Comparison of ENCODE assay signal across 20 mouse cellular contexts in the genomic region with DNA sequence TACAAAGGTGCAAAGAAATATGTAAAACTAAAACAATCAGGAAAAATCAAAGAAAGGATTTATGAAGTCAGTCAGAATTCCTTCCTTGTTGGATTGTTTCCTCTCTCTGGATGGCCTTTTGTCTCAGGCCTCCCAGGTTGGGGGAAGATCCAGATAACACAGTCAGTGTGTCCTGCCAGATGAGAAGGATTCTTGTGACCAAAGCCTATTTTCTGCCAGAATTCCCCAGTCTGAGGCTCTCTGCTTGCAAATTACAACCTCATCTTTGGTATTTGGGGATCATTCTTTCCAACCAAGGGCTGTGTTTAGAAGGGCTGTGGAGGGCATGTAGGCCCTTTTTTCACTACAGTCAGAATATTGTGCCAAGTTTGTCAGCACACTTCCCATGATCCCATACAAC. TPM values are rescaled to one million over a fixed set of nuclear protein-coding genes. Genes with fewer than 3 reads are reported as not detected.
DNase-seq lines count a peak whose midpoint lies in the region; ATAC-seq and TF ChIP-seq lines count a peak whose summit lies in the region.
"Had no signal": no experiment of that assay in that cellular context is flagged by ENCODE, and none has a peak within 500 bp of the region (broad histone marks: within the 10 kb centered on the region; RNA-seq: fewer than 3 reads in every experiment).

No protein-coding gene starts in this region.

- H3K4me3 ChIP-seq in intestine, embryonic 16.5 days (ENCODE audit: low read length) = no peak overlapping the region
- no peak overlapping the region for H3K4me3 ChIP-seq in intestine, embryonic 15.5 days (replicated peaks)
- H3K4me3 ChIP-seq in lung, embryonic 16.5 days (ENCODE audit: low read length) = no peak overlapping the region
- no peak overlapping the region for H3K4me3 ChIP-seq in lung, adult 2 months (replicated peaks; ENCODE audit: extremely low read depth, low read depth, low read length)
- H3K4me3 ChIP-seq in liver, embryonic 15.5 days (replicated peaks) = no peak overlapping the region
- H3K4me3 ChIP-seq in stomach, embryonic 16.5 days (replicated peaks; ENCODE audit: low read length) = no peak overlapping the region
- H3K4me3 ChIP-seq in left cerebral cortex, adult 2 months = no peak overlapping the region
- H3K4me3 ChIP-seq: forebrain, embryonic 10.5 days; midbrain, embryonic 15.5 days; myocyte had no signal

- no peaks in the 10 kb centered on the region for H3K9me3 ChIP-seq in intestine, embryonic 16.5 days (ENCODE audit: control insufficient read depth, low read length)
- no peaks in the 10 kb centered on the region for H3K9me3 ChIP-seq in intestine, embryonic 15.5 days
- H3K9me3 ChIP-seq in lung, embryonic 16.5 days (ENCODE audit: control insufficient read depth, low read length) = no peaks in the 10 kb centered on the region
- no peaks in the 10 kb centered on the region for H3K9me3 ChIP-seq in liver, embryonic 15.5 days (replicated peaks)
- H3K9me3 ChIP-seq in stomach, embryonic 16.5 days (replicated peaks; ENCODE audit: control insufficient read depth, low read length) = no peaks in the 10 kb centered on the region
- H3K9me3 ChIP-seq: forebrain, embryonic 10.5 days; midbrain, embryonic 15.5 days had no signal

- intact Hi-C loops in left cerebral cortex, adult 2 months (cut with DNase I) = no loop called here

- ATAC-seq in intestine, embryonic 16.5 days = no peak
- no peak for ATAC-seq in intestine, embryonic 15.5 days
- peak; percentile 34; the same call in 1 of the 2 replicates for ATAC-seq in lung, embryonic 16.5 days (ENCODE audit: low read depth)
- ATAC-seq in liver, embryonic 15.5 days (ENCODE audit: insufficient read depth) = no peak
- ATAC-seq in stomach, embryonic 16.5 days (ENCODE audit: insufficient read depth, low FRiP score) = no peak
- ATAC-seq: forebrain, postnatal 0 days; midbrain, embryonic 15.5 days; Patski had no signal

- H3K36me3 ChIP-seq in intestine, embryonic 16.5 days (ENCODE audit: control insufficient read depth, insufficient read depth, low read length) = no peaks in the 10 kb centered on the region
- H3K36me3 ChIP-seq in intestine, embryonic 15.5 days = no peaks in the 10 kb centered on the region
- H3K36me3 ChIP-seq in lung, embryonic 16.5 days (ENCODE audit: control insufficient read depth, insufficient read depth, low read length) = no peaks in the 10 kb centered on the region
- no peaks in the 10 kb centered on the region for H3K36me3 ChIP-seq in liver, embryonic 15.5 days (replicated peaks)
- no peaks in the 10 kb centered on the region for H3K36me3 ChIP-seq in stomach, embryonic 16.5 days (ENCODE audit: control insufficient read depth, insufficient read depth, low read length)
- H3K36me3 ChIP-seq: forebrain, embryonic 10.5 days; midbrain, embryonic 15.5 days had no signal

- H3K4me2 ChIP-seq in intestine, embryonic 16.5 days (ENCODE audit: low read depth, low read length) = no peak overlapping the region
- no peak overlapping the region for H3K4me2 ChIP-seq in intestine, embryonic 15.5 days (replicated peaks)
- no peak overlapping the region for H3K4me2 ChIP-seq in lung, embryonic 16.5 days (ENCODE audit: low read depth, low read length)
- H3K4me2 ChIP-seq in liver, embryonic 15.5 days = no peak overlapping the region
- no peak overlapping the region for H3K4me2 ChIP-seq in stomach, embryonic 16.5 days (ENCODE audit: low read depth, low read length)
- H3K4me2 ChIP-seq: midbrain, embryonic 15.5 days had no signal

- no peak for TF ChIP-seq CTCF in lung, adult 2 months (IDR thresholded peaks at IDR 0.05; ENCODE audit: insufficient read depth, low read length)
- TF ChIP-seq CTCF in left cerebral cortex, adult 2 months (IDR thresholded peaks at IDR 0.05) = no peak

- peaks cover 19% of the 10 kb centered on the region for H3K4me1 ChIP-seq in intestine, embryonic 16.5 days (ENCODE audit: control insufficient read depth, insufficient read depth, low read length)
- peaks cover 3% of the 10 kb centered on the region for H3K4me1 ChIP-seq in intestine, embryonic 15.5 days (replicated peaks)
- peaks cover 15% of the 10 kb centered on the region for H3K4me1 ChIP-seq in lung, embryonic 16.5 days (replicated peaks; ENCODE audit: control insufficient read depth, insufficient read depth, low read length)
- no peaks in the 10 kb centered on the region for H3K4me1 ChIP-seq in lung, adult 2 months (ENCODE audit: control insufficient read depth, insufficient read depth, low read length)
- H3K4me1 ChIP-seq in liver, embryonic 15.5 days (replicated peaks) = peaks cover 53% of the 10 kb centered on the region
- H3K4me1 ChIP-seq in stomach, embryonic 16.5 days (ENCODE audit: control insufficient read depth, insufficient read depth, low read length) = peaks cover 14% of the 10 kb centered on the region
- H3K4me1 ChIP-seq: midbrain, embryonic 15.5 days had no signal

- H3K27me3 ChIP-seq in intestine, embryonic 16.5 days (replicated peaks; ENCODE audit: control insufficient read depth, insufficient read depth, low read length) = no peaks in the 10 kb centered on the region
- H3K27me3 ChIP-seq in intestine, embryonic 15.5 days (replicated peaks) = no peaks in the 10 kb centered on the region
- H3K27me3 ChIP-seq in lung, embryonic 16.5 days (ENCODE audit: control insufficient read depth, insufficient read depth, low read depth, low read length) = no peaks in the 10 kb centered on the region
- no peaks in the 10 kb centered on the region for H3K27me3 ChIP-seq in liver, embryonic 15.5 days
- H3K27me3 ChIP-seq in stomach, embryonic 16.5 days (ENCODE audit: control insufficient read depth, insufficient read depth, low read length) = no peaks in the 10 kb centered on the region
- H3K27me3 ChIP-seq: midbrain, embryonic 15.5 days; Patski had no signal

- DNase-seq in lung, adult 2 months = no peak
- DNase-seq in left cerebral cortex, adult 2 months (ENCODE audit: extremely low spot score in 1 of 2, low spot score in 2 of 2) = no peak
- DNase-seq: adrenal gland, adult 8-10 months; cerebellum, postnatal 10 days; forebrain, postnatal 0 days; kidney, adult 9 months; kidney, postnatal 25 days; left cerebral cortex, postnatal 4 days; lung, postnatal 14 days; spleen, adult 18-20 months; thymus, postnatal 25 days had no signal

- no peak for TF ChIP-seq POLR2A in lung, adult 2 months (IDR thresholded peaks at IDR 0.05; ENCODE audit: borderline replicate concordance, extremely low read depth, low read depth, low read length)

- no peak overlapping the region for H3K9ac ChIP-seq in intestine, embryonic 16.5 days (ENCODE audit: low read depth, low read length)
- H3K9ac ChIP-seq in intestine, embryonic 15.5 days = no peak overlapping the region
- no peak overlapping the region for H3K9ac ChIP-seq in lung, embryonic 16.5 days (ENCODE audit: low read length)
- H3K9ac ChIP-seq in liver, embryonic 15.5 days = no peak overlapping the region
- no peak overlapping the region for H3K9ac ChIP-seq in stomach, embryonic 16.5 days (ENCODE audit: low read length)
- H3K9ac ChIP-seq: forebrain, postnatal 0 days; midbrain, embryonic 15.5 days had no signal

- peak overlapping the region; percentile 41 for H3K27ac ChIP-seq in intestine, embryonic 16.5 days (ENCODE audit: low read length)
- H3K27ac ChIP-seq in intestine, embryonic 15.5 days = no peak overlapping the region
- H3K27ac ChIP-seq in lung, embryonic 16.5 days (ENCODE audit: low read length) = peak overlapping the region; percentile 70; the same call in 1 of the 2 replicates
- peak overlapping the region; percentile 95 for H3K27ac ChIP-seq in liver, embryonic 15.5 days (replicated peaks)
- peak overlapping the region; percentile 73; the same call in 1 of the 2 replicates for H3K27ac ChIP-seq in stomach, embryonic 16.5 days (ENCODE audit: low read length)
- H3K27ac ChIP-seq in left cerebral cortex, adult 2 months = no peak overlapping the region
- H3K27ac ChIP-seq: forebrain, embryonic 10.5 days; midbrain, embryonic 15.5 days had no signal

RNA-seq across cellular contexts. Expression of gene Picalm, which starts 45.5 kb away (rescaled TPM):
- polyA plus RNA-seq in intestine, embryonic 16.5 days (2015; fragmentation: Nextera tagmentation; extraction: Ambion mirVana) = 25.5 and 27.0 TPM in 2 replicates
- 30.8 and 33.3 TPM in 2 replicates for polyA plus RNA-seq in intestine, embryonic 15.5 days (2015; fragmentation: Nextera tagmentation; extraction: Ambion mirVana)
- 46.0 and 49.7 TPM in 2 replicates for polyA plus RNA-seq in lung, embryonic 16.5 days (2015; fragmentation: Nextera tagmentation; extraction: Ambion mirVana)
- polyA plus RNA-seq in lung, adult 2 months (2012; rRNA removed) = 52.4 and 74.5 TPM in 2 replicates
- polyA plus RNA-seq in liver, embryonic 15.5 days (2015; fragmentation: Nextera tagmentation; extraction: Ambion mirVana) = 44.8 and 45.1 TPM in 2 replicates
- polyA plus RNA-seq in stomach, embryonic 16.5 days (2015; fragmentation: Nextera tagmentation; extraction: Ambion mirVana) = 39.0 and 46.9 TPM in 2 replicates
- 100 to 1,000 TPM; 143 to 144 TPM for total RNA-seq in left cerebral cortex, adult 2 months (2021)

Comparison
In these comparisons a context has a peak if more than half of its experiments do, and no peak if none do; other contexts are left out.
1. H3K27ac ChIP-seq: peak in intestine, embryonic 16.5 days (single experiment), lung, embryonic 16.5 days (single experiment), liver, embryonic 15.5 days (single experiment) and stomach, embryonic 16.5 days (single experiment); none in intestine, embryonic 15.5 days (single experiment) and left cerebral cortex, adult 2 months (single experiment).